Mouse (Mus musculus) heart, postnatal 0 days (tissue): ENCODE measurements at regions not wholly inside any gene's neighbourhood (a gene's known extent, or its start where the extent isn't known, plus 50 kb on each side); places are given as distances from the start of the nearest gene placed in this dataset.

Experiments used
- ATAC-seq: fragments of 200-750 bp; cut with Nextera tagmentation; 2 replicates; pipeline ENCODE4 v1.8.0; 2017; ENCODE audit warnings: low read depth, moderate number of reproducible peaks, moderate library complexity; ENCODE audit not compliant: insufficient read depth
- DNase-seq: peaks from one replicate; pipeline ENCODE4 v3.0.0-alpha.2; 2016; ENCODE audit warnings: low spot score
- H3K27ac ChIP-seq: fragments of 300-500 bp; sonication (generic); 2 replicates; pipeline ENCODE4 v1.5.1; 2014; ENCODE audit warnings: low read depth, mild to moderate bottlenecking
- H3K27me3 ChIP-seq: fragments of 300-500 bp; sonication (generic); 2 replicates; pipeline ENCODE4 v1.6.1; 2014; ENCODE audit warnings: low read length, mixed read lengths; ENCODE audit not compliant: control insufficient read depth, insufficient read depth
- H3K36me3 ChIP-seq: fragments of 300-500 bp; sonication (generic); replicated peaks from 2 replicates; pipeline ENCODE4 v1.6.1; 2014; ENCODE audit warnings: low read length, mixed read lengths; ENCODE audit not compliant: control insufficient read depth, insufficient read depth
- H3K4me1 ChIP-seq: fragments of 300-500 bp; sonication (generic); 2 replicates; pipeline ENCODE4 v1.6.1; 2014; ENCODE audit warnings: antibody characterized with exemption; ENCODE audit not compliant: control insufficient read depth, insufficient read depth
- H3K4me2 ChIP-seq: fragments of 300-500 bp; sonication (generic); 2 replicates; pipeline ENCODE4 v1.6.1; 2014; ENCODE audit warnings: low read depth, mild to moderate bottlenecking, low read length, moderate library complexity
- H3K4me3 ChIP-seq: fragments of 300-500 bp; sonication (generic); 2 replicates; pipeline ENCODE4 v1.5.1; 2014; ENCODE audit warnings: low read depth, low read length
- H3K9ac ChIP-seq: fragments of 300-500 bp; sonication (generic); replicated peaks from 2 replicates; pipeline ENCODE4 v1.6.1; 2014; ENCODE audit warnings: low read depth, low read length, mixed read lengths
- H3K9me3 ChIP-seq: fragments of 300-500 bp; sonication (generic); replicated peaks from 2 replicates; pipeline ENCODE4 v1.6.1; 2016; ENCODE audit warnings: low read length; ENCODE audit not compliant: control insufficient read depth
- CTCF ChIP-seq: IDR thresholded peaks from 2 replicates; pipeline ENCODE4 v1.5.1; 2016; ENCODE audit warnings: antibody characterized with exemption, control low read depth, low read depth
- EP300 ChIP-seq: IDR thresholded peaks from 2 replicates; pipeline ENCODE4 v1.6.1; 2016; ENCODE audit warnings: antibody characterized with exemption, low read depth
- WGBS: fragments of 180-500 bp; shearing (Covaris S2); extraction: QIAGEN DNeasy Blood & Tissue Kit; methylation state at CpG from one replicate; pipeline ENCODE4 v1.1.7; 2014; 5-methylcytosine and 5-hydroxymethylcytosine counted together

GRCm38 (mm10) chrX:135060184-135060583 is 51.2 kb upstream of the Zmat1 start:
- Histone ChIP-seq H3K4me1 (no peaks in the 10 kb centered on the region), H3K27ac (no peak overlapping the region), H3K9me3 (no peaks in the 10 kb centered on the region), H3K9ac (no peak overlapping the region), H3K4me3 (no peak overlapping the region), H3K4me2 (no peak overlapping the region), H3K36me3 (no peaks in the 10 kb centered on the region), H3K27me3 (no peaks in the 10 kb centered on the region)
- ATAC-seq = no peak
- no peak for TF ChIP-seq CTCF
- no peak for TF ChIP-seq EP300
- 79% methylated on average over 3 of the region's 3 CpGs for WGBS
- no peak for DNase-seq

GRCm38 (mm10) chrX:135058949-135059348 is 49.9 kb upstream of the Zmat1 start:
- no peaks in the 10 kb centered on the region for H3K27me3 ChIP-seq
- no peak overlapping the region for H3K4me3 ChIP-seq
- no peaks in the 10 kb centered on the region for H3K4me1 ChIP-seq
- H3K4me2 ChIP-seq = no peak overlapping the region
- no peaks in the 10 kb centered on the region for H3K36me3 ChIP-seq
- H3K27ac ChIP-seq = no peak overlapping the region
- ATAC-seq (no peak), DNase-seq (no peak)
- no peak overlapping the region for H3K9ac ChIP-seq
- WGBS = 52% methylated on average over 3 of the region's 3 CpGs
- TF ChIP-seq CTCF (no peak), EP300 (no peak)
- H3K9me3 ChIP-seq = no peaks in the 10 kb centered on the region
